Mouse (Mus musculus): ENCODE measurements around the gene Zbtb20.

The Zbtb20 gene

GRCm38 (mm10) chr16:43458726-43459223 is 583.1 kb downstream of the Zbtb20 start:
- DNase-seq: no peak

- DNase-seq: no peak
These were observed 586.2 kb downstream of the Zbtb20 start for GRCm38 (mm10) chr16:43461745-43462378.

- peak; percentile 21 to 25 for DNase-seq
These were observed 587.1 kb downstream of the Zbtb20 start for GRCm38 (mm10) chr16:43462470-43463455.

- DNase-seq: peak; percentile 45 to 52
These were observed 588.2 kb downstream of the Zbtb20 start for GRCm38 (mm10) chr16:43463684-43464475.

- peak; percentile 43 to 44 for DNase-seq
These were observed 588.9 kb downstream of the Zbtb20 start for GRCm38 (mm10) chr16:43464476-43465080.

- no peak for DNase-seq
These were observed 589.7 kb downstream of the Zbtb20 start for GRCm38 (mm10) chr16:43465368-43465839.

GRCm38 (mm10) chr16:43465921-43466748 is 590.5 kb downstream of the Zbtb20 start:
- DNase-seq: peak in 1 of 2 experiments; percentile 14

GRCm38 (mm10) chr16:43466749-43467065 is 591.0 kb downstream of the Zbtb20 start:
- DNase-seq: peak; percentile 77 to 80

GRCm38 (mm10) chr16:43471060-43471459 is 595.4 kb downstream of the Zbtb20 start:
- no peak for DNase-seq

GRCm38 (mm10) chr16:43474941-43475728 is 599.5 kb downstream of the Zbtb20 start:
- no peak for DNase-seq

- DNase-seq: no peak
These were observed 601.2 kb downstream of the Zbtb20 start for GRCm38 (mm10) chr16:43476921-43477320.

GRCm38 (mm10) chr16:43478352-43478751 is 602.7 kb downstream of the Zbtb20 start:
- DNase-seq: no peak

- no peak for DNase-seq
These were observed 604.9 kb downstream of the Zbtb20 start for GRCm38 (mm10) chr16:43480532-43480931.

- DNase-seq: no peak
These were observed 606.4 kb downstream of the Zbtb20 start for GRCm38 (mm10) chr16:43482125-43482524.

- DNase-seq: no peak
These were observed 607.1 kb downstream of the Zbtb20 start for GRCm38 (mm10) chr16:43482738-43483137.

- DNase-seq: no peak
These were observed 608.7 kb downstream of the Zbtb20 start for GRCm38 (mm10) chr16:43484400-43484799.

- DNase-seq: no peak
These were observed 613.7 kb downstream of the Zbtb20 start for GRCm38 (mm10) chr16:43489362-43489761.

GRCm38 (mm10) chr16:43489984-43490383 is 614.3 kb downstream of the Zbtb20 start:
- DNase-seq: no peak

GRCm38 (mm10) chr16:43492863-43493262 is 617.2 kb downstream of the Zbtb20 start:
- DNase-seq: no peak

- no peak for DNase-seq
These were observed 618.1 kb downstream of the Zbtb20 start for GRCm38 (mm10) chr16:43493596-43494385.
